Mouse (Mus musculus) olfactory bulb, adult 2 months (tissue): ENCODE measurements around the gene Dapl1.

Source experiments
- CTCF ChIP-seq: fragments of 200-500 bp; IDR thresholded peaks from 2 replicates; pipeline ENCODE4 v1.5.1; 2012; ENCODE audit warnings: low read depth, mild to moderate bottlenecking, low read length, moderate library complexity; ENCODE audit not compliant: insufficient read depth
- POLR2A ChIP-seq: fragments of 200-500 bp; IDR thresholded peaks from 2 replicates; pipeline ENCODE4 v1.6.1; 2012; ENCODE audit warnings: mild to moderate bottlenecking, low read depth, low read length, moderate library complexity; ENCODE audit not compliant: insufficient read depth

DNA sequence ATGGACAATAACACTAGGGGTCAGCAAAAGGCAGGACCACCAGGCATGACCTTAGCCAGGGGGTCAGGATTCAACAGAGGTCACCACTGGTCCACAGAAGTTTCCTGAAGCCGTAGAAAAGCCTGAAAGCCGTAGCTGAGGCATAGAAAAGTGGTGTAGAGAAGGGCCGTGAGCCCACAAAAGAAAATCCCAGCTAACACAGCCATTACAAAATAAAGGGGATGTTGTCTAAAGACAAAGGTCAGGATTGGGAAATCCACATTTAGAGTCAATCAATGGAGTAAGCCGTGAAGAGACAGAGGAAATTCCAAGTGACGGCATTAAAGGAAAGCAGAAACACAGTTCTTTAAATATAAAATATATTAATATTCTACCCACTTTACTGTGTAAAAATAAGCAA, 18.8 kb upstream of the Dapl1 start:
- TF ChIP-seq CTCF, result no peak
- no peak for TF ChIP-seq POLR2A
